Mouse (Mus musculus): Measurements from ENCODE around the gene D11Wsu47e. TPM values are rescaled to one million over a fixed set of nuclear protein-coding genes. Genes with fewer than 3 reads are reported as not detected.
"Not testable (repeated sequence)": the region's sequence is repeated elsewhere in the genome, so short reads cannot be mapped to it uniquely, and the experiment has no call there.

The D11Wsu47e gene
- polyA plus RNA-seq, 1 experiment: 13.6 TPM

DNA sequence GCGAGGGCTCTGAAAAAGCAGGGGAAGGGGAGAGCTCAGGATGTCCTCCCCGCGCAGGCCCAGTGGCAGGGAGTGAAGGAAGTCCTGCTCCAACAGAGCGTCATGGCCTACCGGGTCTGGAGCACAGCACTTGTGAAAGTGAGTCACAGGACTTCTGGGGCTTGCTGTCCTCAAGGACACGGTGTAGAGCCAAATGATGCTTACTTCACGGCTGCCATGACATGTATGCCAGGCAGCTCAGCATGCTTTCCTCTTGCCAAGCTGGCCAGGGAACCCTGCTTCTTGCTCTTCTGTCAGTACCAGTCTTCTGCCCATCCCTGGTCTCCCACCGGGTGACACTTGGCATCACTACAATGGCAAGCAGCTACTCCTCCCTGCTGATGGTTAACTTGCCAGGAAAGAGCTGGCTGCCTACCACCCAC lies 27.7 kb upstream of the D11Wsu47e start:
- Histone ChIP-seq H3K27me3 (ENCODE audit: control insufficient read depth, insufficient read depth, low read length) (no peaks in the 10 kb centered on the region), H3K27ac (ENCODE audit: control insufficient read depth, insufficient read depth, low read length) (no peak overlapping the region), H3K36me3 (ENCODE audit: control insufficient read depth, insufficient read depth, low read length) (peaks cover 88% of the 10 kb centered on the region), H3K4me1 (replicated peaks; ENCODE audit: control insufficient read depth, insufficient read depth, low read length) (no peaks in the 10 kb centered on the region), H3K4me3 (ENCODE audit: control insufficient read depth, insufficient read depth, low read length) (no peak overlapping the region)
- WGBS: 97% methylated on average over 8 of the region's 8 CpGs
- no peak for TF ChIP-seq CTCF (IDR thresholded peaks at IDR 0.05; ENCODE audit: borderline replicate concordance, control insufficient read depth, extremely low read depth, insufficient read depth, low read length, poor library complexity)
- TF ChIP-seq POLR2A (IDR thresholded peaks at IDR 0.05; ENCODE audit: control insufficient read depth, extremely low read depth, insufficient read depth, low read length, poor library complexity): no peak
- no peak for DNase-seq

DNA sequence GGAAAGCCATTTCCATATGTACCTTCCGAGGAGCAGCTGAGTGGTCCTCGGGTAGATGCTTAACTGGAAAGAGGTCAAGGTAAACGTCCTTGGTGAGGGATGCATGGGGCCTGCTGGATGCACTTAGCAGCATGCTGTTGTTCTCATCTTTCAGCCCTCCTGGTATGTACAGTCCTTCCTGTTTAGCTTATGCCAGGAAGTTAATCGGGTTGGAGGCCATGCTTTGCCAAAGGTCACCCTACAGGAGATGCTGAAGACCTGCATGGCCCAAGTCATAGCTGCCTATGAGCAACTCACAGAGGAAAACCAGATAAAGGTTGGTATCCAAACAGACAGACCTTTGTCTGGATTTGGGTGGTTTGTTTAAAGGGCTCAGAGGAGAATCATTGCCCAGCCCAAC lies 27.0 kb upstream of the D11Wsu47e start:
- Histone ChIP-seq H3K36me3 (ENCODE audit: control insufficient read depth, insufficient read depth, low read length) (peaks cover 90% of the 10 kb centered on the region), H3K27ac (ENCODE audit: control insufficient read depth, insufficient read depth, low read length) (no peak overlapping the region), H3K27me3 (ENCODE audit: control insufficient read depth, insufficient read depth, low read length) (no peaks in the 10 kb centered on the region), H3K4me3 (ENCODE audit: control insufficient read depth, insufficient read depth, low read length) (no peak overlapping the region), H3K4me1 (replicated peaks; ENCODE audit: control insufficient read depth, insufficient read depth, low read length) (no peaks in the 10 kb centered on the region)
- 79% methylated on average over 4 of the region's 4 CpGs for WGBS
- no peak for DNase-seq
- no peak for TF ChIP-seq CTCF (IDR thresholded peaks at IDR 0.05; ENCODE audit: borderline replicate concordance, control insufficient read depth, extremely low read depth, insufficient read depth, low read length, poor library complexity)
- no peak for TF ChIP-seq POLR2A (IDR thresholded peaks at IDR 0.05; ENCODE audit: control insufficient read depth, extremely low read depth, insufficient read depth, low read length, poor library complexity)

DNA sequence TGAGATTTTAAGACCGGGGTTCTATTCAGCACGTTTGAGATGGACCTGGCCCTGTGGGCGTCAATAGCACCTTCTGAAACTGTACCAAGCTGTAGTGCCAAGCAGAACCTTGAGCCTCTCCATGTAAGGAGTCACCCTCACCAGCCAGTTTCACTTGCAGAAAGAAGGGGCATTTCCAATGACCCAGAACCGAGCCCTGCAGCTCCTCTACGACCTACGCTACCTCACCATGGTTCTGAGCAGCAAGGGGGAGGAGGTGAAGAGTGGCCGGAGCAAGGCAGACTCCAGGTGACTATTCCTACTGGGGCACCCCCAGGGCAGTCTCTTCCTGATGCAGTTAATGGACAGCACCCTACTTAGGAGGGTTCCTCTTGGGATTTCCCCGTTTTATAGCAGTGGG lies 25.9 kb upstream of the D11Wsu47e start:
- Histone ChIP-seq H3K36me3 (ENCODE audit: control insufficient read depth, insufficient read depth, low read length) (peaks cover 85% of the 10 kb centered on the region), H3K27me3 (ENCODE audit: control insufficient read depth, insufficient read depth, low read length) (no peaks in the 10 kb centered on the region), H3K27ac (ENCODE audit: control insufficient read depth, insufficient read depth, low read length) (no peak overlapping the region), H3K4me1 (replicated peaks; ENCODE audit: control insufficient read depth, insufficient read depth, low read length) (no peaks in the 10 kb centered on the region), H3K4me3 (ENCODE audit: control insufficient read depth, insufficient read depth, low read length) (no peak overlapping the region)
- 96% methylated on average over 8 of the region's 8 CpGs for WGBS
- DNase-seq: no peak
- no peak for TF ChIP-seq POLR2A (IDR thresholded peaks at IDR 0.05; ENCODE audit: control insufficient read depth, extremely low read depth, insufficient read depth, low read length, poor library complexity)
- TF ChIP-seq CTCF (IDR thresholded peaks at IDR 0.05; ENCODE audit: borderline replicate concordance, control insufficient read depth, extremely low read depth, insufficient read depth, low read length, poor library complexity): no peak

DNA sequence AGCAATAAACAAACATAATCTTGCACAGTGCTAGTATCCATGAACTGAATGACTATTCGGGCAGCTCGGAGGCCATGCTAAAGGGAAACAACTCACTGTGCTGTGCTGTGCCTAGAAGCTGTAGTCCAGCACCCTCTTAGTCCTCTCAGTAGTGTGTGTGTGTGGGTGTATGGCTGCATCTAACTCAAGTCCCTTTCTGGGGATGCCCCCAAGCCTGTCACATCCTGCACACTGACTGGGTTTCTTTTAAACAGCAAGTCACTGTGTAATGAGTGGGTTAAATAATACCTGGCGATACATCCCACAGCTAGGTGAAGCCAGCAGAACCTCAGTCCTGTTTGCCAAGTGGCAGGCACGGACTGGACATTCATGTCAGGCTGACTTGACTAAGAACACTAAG lies 25.4 kb upstream of the D11Wsu47e start:
- no peaks in the 10 kb centered on the region for H3K4me1 ChIP-seq (replicated peaks; ENCODE audit: control insufficient read depth, insufficient read depth, low read length)
- TF ChIP-seq POLR2A (IDR thresholded peaks at IDR 0.05; ENCODE audit: control insufficient read depth, extremely low read depth, insufficient read depth, low read length, poor library complexity): no peak
- no peak for TF ChIP-seq CTCF (IDR thresholded peaks at IDR 0.05; ENCODE audit: borderline replicate concordance, control insufficient read depth, extremely low read depth, insufficient read depth, low read length, poor library complexity)
- H3K4me3 ChIP-seq (ENCODE audit: control insufficient read depth, insufficient read depth, low read length): no peak overlapping the region
- 94% methylated on average over 4 of the region's 4 CpGs for WGBS
- no peaks in the 10 kb centered on the region for H3K27me3 ChIP-seq (ENCODE audit: control insufficient read depth, insufficient read depth, low read length)
- peaks cover 88% of the 10 kb centered on the region for H3K36me3 ChIP-seq (ENCODE audit: control insufficient read depth, insufficient read depth, low read length)
- no peak overlapping the region for H3K27ac ChIP-seq (ENCODE audit: control insufficient read depth, insufficient read depth, low read length)
- DNase-seq: no peak

DNA sequence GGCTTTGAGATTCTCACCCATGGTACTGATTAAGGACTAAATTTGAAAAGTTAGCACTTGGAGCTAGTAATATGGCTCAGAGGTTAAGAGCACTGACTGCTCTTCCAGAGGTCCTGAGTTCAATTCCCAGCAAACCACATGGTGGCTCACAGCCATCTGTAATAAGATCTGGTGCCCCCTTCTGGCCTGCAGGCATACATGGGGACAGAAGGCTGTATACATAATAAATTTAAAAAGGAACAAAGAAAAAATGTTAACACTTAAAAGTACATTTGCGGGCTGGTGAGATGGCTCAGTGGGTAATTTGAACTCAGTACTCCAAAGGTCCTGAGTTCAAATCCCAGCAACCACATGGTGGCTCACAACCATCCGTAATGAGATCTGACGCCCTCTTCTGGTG lies 24.0 kb upstream of the D11Wsu47e start:
- WGBS: 100% methylated on average over 3 of the region's 3 CpGs
- H3K36me3 ChIP-seq (ENCODE audit: control insufficient read depth, insufficient read depth, low read length): peaks cover 80% of the 10 kb centered on the region
- not testable (repeated sequence) for H3K4me3 ChIP-seq (ENCODE audit: control insufficient read depth, insufficient read depth, low read length); DNase-seq; H3K27ac ChIP-seq (ENCODE audit: control insufficient read depth, insufficient read depth, low read length); H3K4me1 ChIP-seq (replicated peaks; ENCODE audit: control insufficient read depth, insufficient read depth, low read length); H3K27me3 ChIP-seq (ENCODE audit: control insufficient read depth, insufficient read depth, low read length)

DNA sequence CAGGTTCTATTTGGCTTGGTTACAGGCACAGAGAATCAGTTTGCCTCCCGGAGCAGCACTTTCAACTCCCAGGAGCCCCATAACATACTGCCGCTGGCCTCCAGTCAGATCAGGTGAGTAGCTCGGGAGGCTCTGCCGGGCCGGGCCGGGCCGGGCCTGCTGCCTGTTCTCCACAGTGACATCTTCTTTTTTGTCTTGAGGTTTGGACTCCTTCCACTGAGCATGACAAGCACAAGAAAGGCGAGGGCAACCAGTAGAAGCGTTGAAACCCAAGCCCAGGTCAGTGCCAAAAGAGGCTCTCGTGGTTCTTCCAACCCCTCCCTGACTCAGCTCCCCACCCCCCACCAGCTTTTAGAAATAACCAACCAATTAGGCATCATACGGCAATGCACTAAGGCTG lies 23.3 kb upstream of the D11Wsu47e start:
- no peak for DNase-seq
- H3K4me1 ChIP-seq (replicated peaks; ENCODE audit: control insufficient read depth, insufficient read depth, low read length): no peaks in the 10 kb centered on the region
- no peak overlapping the region for H3K4me3 ChIP-seq (ENCODE audit: control insufficient read depth, insufficient read depth, low read length)
- no peaks in the 10 kb centered on the region for H3K27me3 ChIP-seq (ENCODE audit: control insufficient read depth, insufficient read depth, low read length)
- peaks cover 73% of the 10 kb centered on the region for H3K36me3 ChIP-seq (ENCODE audit: control insufficient read depth, insufficient read depth, low read length)
- WGBS: 79% methylated on average over 11 of the region's 11 CpGs
- H3K27ac ChIP-seq (ENCODE audit: control insufficient read depth, insufficient read depth, low read length): no peak overlapping the region
- TF ChIP-seq CTCF (IDR thresholded peaks at IDR 0.05; ENCODE audit: borderline replicate concordance, control insufficient read depth, extremely low read depth, insufficient read depth, low read length, poor library complexity) (no peak), POLR2A (IDR thresholded peaks at IDR 0.05; ENCODE audit: control insufficient read depth, extremely low read depth, insufficient read depth, low read length, poor library complexity) (no peak)

DNA sequence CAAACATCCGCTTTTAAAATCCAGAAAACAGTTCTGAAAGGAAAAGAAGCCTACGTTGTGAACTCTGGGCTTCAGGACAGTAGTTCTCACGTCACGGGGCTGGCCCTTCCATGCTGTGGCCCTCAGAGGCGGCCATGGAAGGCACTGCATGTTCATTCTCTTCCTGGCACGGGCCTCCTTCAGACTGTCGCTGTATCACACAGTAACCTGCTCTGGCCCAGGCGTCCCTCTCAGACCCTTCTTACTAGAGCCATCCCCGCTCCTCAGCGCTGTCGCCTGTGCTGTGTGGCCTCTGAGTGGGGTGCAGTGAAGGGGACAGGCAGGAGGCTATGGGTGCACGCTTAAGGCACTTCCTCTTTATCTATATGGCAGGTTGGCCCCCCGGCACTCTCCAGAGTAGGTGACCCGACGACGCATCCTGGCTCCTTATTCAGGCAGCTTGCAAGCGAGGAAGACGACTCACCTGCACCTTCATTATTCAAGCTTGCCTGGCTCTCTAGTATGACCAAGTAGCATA lies 22.3 kb upstream of the D11Wsu47e start:
- Histone ChIP-seq H3K36me3 (ENCODE audit: control insufficient read depth, insufficient read depth, low read length) (peaks cover 63% of the 10 kb centered on the region), H3K27me3 (ENCODE audit: control insufficient read depth, insufficient read depth, low read length) (no peaks in the 10 kb centered on the region), H3K27ac (ENCODE audit: control insufficient read depth, insufficient read depth, low read length) (no peak overlapping the region), H3K4me1 (replicated peaks; ENCODE audit: control insufficient read depth, insufficient read depth, low read length) (peaks cover 4% of the 10 kb centered on the region), H3K4me3 (ENCODE audit: control insufficient read depth, insufficient read depth, low read length) (no peak overlapping the region)
- no peak for TF ChIP-seq CTCF (IDR thresholded peaks at IDR 0.05; ENCODE audit: borderline replicate concordance, control insufficient read depth, extremely low read depth, insufficient read depth, low read length, poor library complexity)
- TF ChIP-seq POLR2A (IDR thresholded peaks at IDR 0.05; ENCODE audit: control insufficient read depth, extremely low read depth, insufficient read depth, low read length, poor library complexity): no peak
- DNase-seq: no peak
- WGBS: 94% methylated on average over 18 of the region's 18 CpGs

Data from thymus, adult 2 months (tissue).